24 mouse cellular contexts compared by ENCODE assay signal in the genomic region with DNA sequence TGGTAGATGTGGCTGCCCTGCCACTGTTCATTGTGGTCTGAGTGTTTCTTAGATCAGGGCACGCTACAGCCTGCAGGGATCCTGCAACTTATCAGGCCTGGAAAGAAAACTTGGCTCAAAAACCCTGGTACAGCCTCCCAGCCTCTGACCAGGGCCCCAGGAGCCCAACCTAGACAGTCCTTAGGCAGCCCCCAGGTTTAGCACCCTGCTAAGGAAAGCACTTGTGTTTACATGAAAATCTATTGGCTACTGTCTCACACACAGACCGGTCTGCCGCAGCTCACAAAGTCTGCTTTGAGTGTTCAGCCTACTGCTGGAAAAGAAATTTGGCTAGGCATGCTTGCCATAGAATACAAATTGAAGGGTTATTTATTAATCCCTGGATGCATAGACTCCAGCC.
A peak's percentile ranks its signal among the peaks of the same experiment; 100 is the strongest.
DNase-seq lines count a peak whose midpoint lies in the region; ATAC-seq and TF ChIP-seq lines count a peak whose summit lies in the region.
"Had no signal": no experiment of that assay in that cellular context is flagged by ENCODE, and none has a peak within 500 bp of the region (broad histone marks: within the 10 kb centered on the region; RNA-seq: fewer than 3 reads in every experiment).

No protein-coding gene starts in this region.

- no peaks in the 10 kb centered on the region for H3K9me3 ChIP-seq in forebrain, embryonic 13.5 days (replicated peaks)
- no peaks in the 10 kb centered on the region for H3K9me3 ChIP-seq in forebrain, embryonic 14.5 days (replicated peaks; ENCODE audit: control insufficient read depth, low read length)
- no peaks in the 10 kb centered on the region for H3K9me3 ChIP-seq in intestine, embryonic 15.5 days
- no peaks in the 10 kb centered on the region for H3K9me3 ChIP-seq in intestine, postnatal 0 days (ENCODE audit: control insufficient read depth)
- H3K9me3 ChIP-seq in neural tube, embryonic 13.5 days, result no peaks in the 10 kb centered on the region
- H3K9me3 ChIP-seq: embryonic facial prominence, embryonic 12.5 days; heart, embryonic 10.5 days; liver, embryonic 12.5 days; lung, embryonic 15.5 days had no signal

- ATAC-seq in forebrain, embryonic 13.5 days, result 0 out of 2 replicates have a peak, but pooled peaks have one; percentile 38
- no peak for ATAC-seq in forebrain, embryonic 14.5 days
- ATAC-seq in intestine, embryonic 15.5 days, result no peak
- ATAC-seq in intestine, postnatal 0 days, result no peak
- ATAC-seq in neural tube, embryonic 13.5 days (ENCODE audit: low read depth), result no peak; the same call in 1 of the 2 replicates
- ATAC-seq: CD4-positive, CD25-positive, alpha-beta regulatory T cell, adult 4 months; forebrain, embryonic 16.5 days; inflammation-experienced regulatory T-cells, adult 6 months; liver, embryonic 12.5 days; Patski had no signal

- WGBS in forebrain, embryonic 13.5 days, result 66% methylated on average over 3 of the region's 3 CpGs
- 77% methylated on average over 3 of the region's 3 CpGs for WGBS in forebrain, embryonic 14.5 days
- WGBS in intestine, embryonic 15.5 days, result 54% methylated on average over 3 of the region's 3 CpGs
- WGBS in intestine, postnatal 0 days, result 65% methylated on average over 3 of the region's 3 CpGs
- 55% methylated on average over 3 of the region's 3 CpGs for WGBS in neural tube, embryonic 13.5 days

- no peaks in the 10 kb centered on the region for H3K4me1 ChIP-seq in forebrain, embryonic 13.5 days
- H3K4me1 ChIP-seq in forebrain, embryonic 14.5 days (ENCODE audit: control insufficient read depth, insufficient read depth, low read length), result no peaks in the 10 kb centered on the region
- H3K4me1 ChIP-seq in intestine, embryonic 15.5 days (replicated peaks), result 0 out of 2 replicates have a peak, but pooled peaks cover 3% of the 10 kb centered on the region
- H3K4me1 ChIP-seq in intestine, postnatal 0 days (replicated peaks; ENCODE audit: control insufficient read depth, insufficient read depth, low read length), result no peaks in the 10 kb centered on the region
- 0 out of 2 replicates have a peak, but pooled peaks cover 4% of the 10 kb centered on the region for H3K4me1 ChIP-seq in neural tube, embryonic 13.5 days (replicated peaks)
- H3K4me1 ChIP-seq: liver, embryonic 12.5 days had no signal

- 0 out of 2 replicates have a peak, but pooled peaks cover 4% of the 10 kb centered on the region for H3K36me3 ChIP-seq in forebrain, embryonic 13.5 days (ENCODE audit: poor library complexity, severe bottlenecking)
- H3K36me3 ChIP-seq in forebrain, embryonic 14.5 days (ENCODE audit: control insufficient read depth, insufficient read depth, low read length), result peaks cover 3% of the 10 kb centered on the region; the same call in 1 of the 2 replicates
- no peaks in the 10 kb centered on the region for H3K36me3 ChIP-seq in intestine, embryonic 15.5 days
- no peaks in the 10 kb centered on the region for H3K36me3 ChIP-seq in intestine, postnatal 0 days (ENCODE audit: control insufficient read depth, insufficient read depth)
- peaks cover 33% of the 10 kb centered on the region for H3K36me3 ChIP-seq in neural tube, embryonic 13.5 days
- H3K36me3 ChIP-seq: embryonic facial prominence, embryonic 12.5 days; heart, embryonic 10.5 days; liver, embryonic 12.5 days; lung, embryonic 15.5 days had no signal

- H3K27me3 ChIP-seq in forebrain, embryonic 13.5 days, result no peaks in the 10 kb centered on the region
- no peaks in the 10 kb centered on the region for H3K27me3 ChIP-seq in forebrain, embryonic 14.5 days (replicated peaks; ENCODE audit: control insufficient read depth, insufficient read depth, low read length)
- H3K27me3 ChIP-seq in intestine, embryonic 15.5 days (replicated peaks), result no peaks in the 10 kb centered on the region
- no peaks in the 10 kb centered on the region for H3K27me3 ChIP-seq in intestine, postnatal 0 days (replicated peaks; ENCODE audit: control insufficient read depth, insufficient read depth, low read length)
- no peaks in the 10 kb centered on the region for H3K27me3 ChIP-seq in neural tube, embryonic 13.5 days
- H3K27me3 ChIP-seq: embryonic facial prominence, embryonic 12.5 days; liver, embryonic 12.5 days; lung, embryonic 15.5 days; Patski had no signal

- H3K4me2 ChIP-seq in forebrain, embryonic 13.5 days, result no peak overlapping the region
- H3K4me2 ChIP-seq in forebrain, embryonic 14.5 days (ENCODE audit: low read length), result no peak overlapping the region
- H3K4me2 ChIP-seq in intestine, embryonic 15.5 days (replicated peaks), result no peak overlapping the region
- H3K4me2 ChIP-seq in intestine, postnatal 0 days (replicated peaks; ENCODE audit: low read depth), result no peak overlapping the region
- no peak overlapping the region for H3K4me2 ChIP-seq in neural tube, embryonic 13.5 days
- H3K4me2 ChIP-seq: embryonic facial prominence, embryonic 12.5 days; liver, embryonic 12.5 days; lung, embryonic 15.5 days had no signal

- TF ChIP-seq CTCF in intestine, postnatal 0 days (IDR thresholded peaks at IDR 0.05; ENCODE audit: low read depth), result no peak

- no peak overlapping the region for H3K9ac ChIP-seq in forebrain, embryonic 13.5 days
- no peak overlapping the region for H3K9ac ChIP-seq in forebrain, embryonic 14.5 days (ENCODE audit: low read length)
- H3K9ac ChIP-seq in intestine, embryonic 15.5 days, result no peak overlapping the region
- no peak overlapping the region for H3K9ac ChIP-seq in intestine, postnatal 0 days (ENCODE audit: low read depth, low read length)
- H3K9ac ChIP-seq in neural tube, embryonic 13.5 days, result no peak overlapping the region
- H3K9ac ChIP-seq: embryonic facial prominence, embryonic 12.5 days; liver, embryonic 12.5 days; lung, embryonic 15.5 days had no signal

- no peak overlapping the region for H3K27ac ChIP-seq in forebrain, embryonic 13.5 days
- H3K27ac ChIP-seq in forebrain, embryonic 14.5 days (ENCODE audit: low read depth, low read length), result no peak overlapping the region
- H3K27ac ChIP-seq in intestine, embryonic 15.5 days, result 0 out of 2 replicates have a peak overlapping the region, but pooled peaks have one; percentile 13
- H3K27ac ChIP-seq in intestine, postnatal 0 days (ENCODE audit: low read depth, low read length), result no peak overlapping the region
- 0 out of 2 replicates have a peak overlapping the region, but pooled peaks have one; percentile 1 for H3K27ac ChIP-seq in neural tube, embryonic 13.5 days (replicated peaks)
- H3K27ac ChIP-seq: embryonic facial prominence, embryonic 12.5 days; heart, embryonic 10.5 days; liver, embryonic 12.5 days; lung, embryonic 15.5 days had no signal

- DNase-seq in forebrain, embryonic 14.5 days (ENCODE audit: low spot score), result no peak
- DNase-seq in neural tube, embryonic 10.5 days (ENCODE audit: extremely low spot score, low spot score), result no peak
- no peak for DNase-seq in left cerebral cortex, adult 8-10 months (ENCODE audit: low spot score in 2 of 2)
- DNase-seq: adrenal gland, adult 8-10 months; cerebellum, adult 8-10 months; gastrocnemius, postnatal 36 days; heart, postnatal 36 days; kidney, adult 9 months; midbrain, embryonic 14.5 days; retina, postnatal 1 day; right cerebral cortex, postnatal 4 days; thymus, postnatal 14 days had no signal

- no peak overlapping the region for H3K4me3 ChIP-seq in forebrain, embryonic 13.5 days
- H3K4me3 ChIP-seq in forebrain, embryonic 14.5 days (ENCODE audit: low read depth, low read length), result no peak overlapping the region
- no peak overlapping the region for H3K4me3 ChIP-seq in intestine, embryonic 15.5 days (replicated peaks)
- no peak overlapping the region for H3K4me3 ChIP-seq in intestine, postnatal 0 days (ENCODE audit: low read depth, low read length)
- H3K4me3 ChIP-seq in neural tube, embryonic 13.5 days, result no peak overlapping the region
- H3K4me3 ChIP-seq: embryonic facial prominence, embryonic 12.5 days; heart, embryonic 10.5 days; liver, embryonic 12.5 days; lung, embryonic 15.5 days had no signal

Comparison
In these comparisons a context has a peak if more than half of its experiments do, and no peak if none do; other contexts are left out.
1. H3K27ac ChIP-seq: peak in intestine, embryonic 15.5 days (single experiment) and neural tube, embryonic 13.5 days (single experiment); none in forebrain, embryonic 13.5 days (single experiment), forebrain, embryonic 14.5 days (single experiment) and intestine, postnatal 0 days (single experiment).